Mouse (Mus musculus): ENCODE measurements around the gene Rpl3. TPM values are rescaled to one million over a fixed set of nuclear protein-coding genes. Genes with fewer than 3 reads are reported as not detected.

Rpl3 gene
- polyA plus RNA-seq, 1 experiment from 2014 or later, result 1,042 TPM

GRCm38 (mm10) chr15:80051092-80051761, 40.4 kb downstream of the Rpl3 start:
- 82% methylated on average over 19 of the region's 19 CpGs for WGBS
- Histone ChIP-seq H3K4me2 (ENCODE audit: low read depth, low read length, severe bottlenecking) (no peak overlapping the region), H3K27me3 (ENCODE audit: control insufficient read depth, insufficient read depth, low read length) (no peaks in the 10 kb centered on the region), H3K9me3 (ENCODE audit: control insufficient read depth, low read length) (no peaks in the 10 kb centered on the region), H3K9ac (ENCODE audit: low read length) (no peak overlapping the region), H3K4me1 (replicated peaks; ENCODE audit: control insufficient read depth, insufficient read depth, low read length) (no peaks in the 10 kb centered on the region; the same call in 1 of the 2 replicates), H3K27ac (ENCODE audit: low read depth, low read length) (no peak overlapping the region), H3K4me3 (ENCODE audit: low read depth, low read length) (no peak overlapping the region), H3K36me3 (ENCODE audit: control insufficient read depth, insufficient read depth, low read length) (no peaks in the 10 kb centered on the region)
- no peak for ATAC-seq (replicated peaks; ENCODE audit: low FRiP score)
- no peak for DNase-seq (ENCODE audit: low spot score)

GRCm38 (mm10) chr15:80050093-80050492, 41.6 kb downstream of the Rpl3 start:
- ATAC-seq (replicated peaks; ENCODE audit: low FRiP score), result no peak
- Histone ChIP-seq H3K4me3 (ENCODE audit: low read depth, low read length) (no peak overlapping the region), H3K9ac (ENCODE audit: low read length) (no peak overlapping the region), H3K36me3 (ENCODE audit: control insufficient read depth, insufficient read depth, low read length) (no peaks in the 10 kb centered on the region), H3K4me1 (replicated peaks; ENCODE audit: control insufficient read depth, insufficient read depth, low read length) (no peaks in the 10 kb centered on the region; the same call in 1 of the 2 replicates), H3K9me3 (ENCODE audit: control insufficient read depth, low read length) (no peaks in the 10 kb centered on the region; the same call in 1 of the 2 replicates), H3K27ac (ENCODE audit: low read depth, low read length) (no peak overlapping the region), H3K27me3 (ENCODE audit: control insufficient read depth, insufficient read depth, low read length) (no peaks in the 10 kb centered on the region), H3K4me2 (ENCODE audit: low read depth, low read length, severe bottlenecking) (no peak overlapping the region)
- DNase-seq (ENCODE audit: low spot score), result no peak
- 87% methylated on average over 4 of the region's 4 CpGs for WGBS

- Histone ChIP-seq H3K9ac (ENCODE audit: low read length) (no peak overlapping the region), H3K9me3 (ENCODE audit: control insufficient read depth, low read length) (no peaks in the 10 kb centered on the region; the same call in 1 of the 2 replicates), H3K27me3 (ENCODE audit: control insufficient read depth, insufficient read depth, low read length) (no peaks in the 10 kb centered on the region), H3K4me1 (replicated peaks; ENCODE audit: control insufficient read depth, insufficient read depth, low read length) (no peaks in the 10 kb centered on the region), H3K36me3 (ENCODE audit: control insufficient read depth, insufficient read depth, low read length) (no peaks in the 10 kb centered on the region), H3K27ac (ENCODE audit: low read depth, low read length) (no peak overlapping the region), H3K4me3 (ENCODE audit: low read depth, low read length) (no peak overlapping the region), H3K4me2 (ENCODE audit: low read depth, low read length, severe bottlenecking) (no peak overlapping the region)
- DNase-seq (ENCODE audit: low spot score) (no peak), ATAC-seq (replicated peaks; ENCODE audit: low FRiP score) (no peak)
- WGBS, result 65% methylated on average over 5 of the region's 5 CpGs
These were observed 43.7 kb downstream of the Rpl3 start for GRCm38 (mm10) chr15:80047973-80048372.

- Histone ChIP-seq H3K4me1 (replicated peaks; ENCODE audit: control insufficient read depth, insufficient read depth, low read length) (no peaks in the 10 kb centered on the region), H3K4me3 (ENCODE audit: low read depth, low read length) (no peak overlapping the region), H3K9ac (ENCODE audit: low read length) (no peak overlapping the region), H3K4me2 (ENCODE audit: low read depth, low read length, severe bottlenecking) (no peak overlapping the region), H3K27me3 (ENCODE audit: control insufficient read depth, insufficient read depth, low read length) (no peaks in the 10 kb centered on the region), H3K9me3 (ENCODE audit: control insufficient read depth, low read length) (no peaks in the 10 kb centered on the region; the same call in 1 of the 2 replicates), H3K27ac (ENCODE audit: low read depth, low read length) (no peak overlapping the region), H3K36me3 (ENCODE audit: control insufficient read depth, insufficient read depth, low read length) (no peaks in the 10 kb centered on the region)
- WGBS, result 81% methylated on average over 2 of the region's 2 CpGs
- no peak for ATAC-seq (replicated peaks; ENCODE audit: low FRiP score)
- DNase-seq (ENCODE audit: low spot score), result no peak
These were observed 44.4 kb downstream of the Rpl3 start for GRCm38 (mm10) chr15:80047242-80047641.

GRCm38 (mm10) chr15:80045749-80046148, 45.9 kb downstream of the Rpl3 start:
- DNase-seq (ENCODE audit: low spot score), result no peak
- H3K4me2 ChIP-seq (ENCODE audit: low read depth, low read length, severe bottlenecking), result no peak overlapping the region
- H3K9ac ChIP-seq (ENCODE audit: low read length), result no peak overlapping the region
- no peaks in the 10 kb centered on the region for H3K27me3 ChIP-seq (ENCODE audit: control insufficient read depth, insufficient read depth, low read length)
- no peaks in the 10 kb centered on the region for H3K4me1 ChIP-seq (replicated peaks; ENCODE audit: control insufficient read depth, insufficient read depth, low read length)
- 92% methylated on average over 2 of the region's 2 CpGs for WGBS
- ATAC-seq (replicated peaks; ENCODE audit: low FRiP score), result no peak
- no peak overlapping the region for H3K4me3 ChIP-seq (ENCODE audit: low read depth, low read length)
- no peak overlapping the region for H3K27ac ChIP-seq (ENCODE audit: low read depth, low read length)
- no peaks in the 10 kb centered on the region; the same call in 1 of the 2 replicates for H3K9me3 ChIP-seq (ENCODE audit: control insufficient read depth, low read length)
- H3K36me3 ChIP-seq (ENCODE audit: control insufficient read depth, insufficient read depth, low read length), result no peaks in the 10 kb centered on the region

- Histone ChIP-seq H3K27ac (ENCODE audit: low read depth, low read length) (no peak overlapping the region), H3K9ac (ENCODE audit: low read length) (no peak overlapping the region), H3K27me3 (ENCODE audit: control insufficient read depth, insufficient read depth, low read length) (no peaks in the 10 kb centered on the region), H3K4me3 (ENCODE audit: low read depth, low read length) (no peak overlapping the region), H3K9me3 (ENCODE audit: control insufficient read depth, low read length) (no peaks in the 10 kb centered on the region; the same call in 1 of the 2 replicates), H3K4me2 (ENCODE audit: low read depth, low read length, severe bottlenecking) (no peak overlapping the region), H3K36me3 (ENCODE audit: control insufficient read depth, insufficient read depth, low read length) (no peaks in the 10 kb centered on the region), H3K4me1 (replicated peaks; ENCODE audit: control insufficient read depth, insufficient read depth, low read length) (no peaks in the 10 kb centered on the region)
- no peak for ATAC-seq (replicated peaks; ENCODE audit: low FRiP score)
- no peak for DNase-seq (ENCODE audit: low spot score)
- 89% methylated on average over 10 of the region's 10 CpGs for WGBS
These were observed 47.4 kb downstream of the Rpl3 start for GRCm38 (mm10) chr15:80044249-80044648.

GRCm38 (mm10) chr15:80042152-80042551, 49.5 kb downstream of the Rpl3 start:
- DNase-seq (ENCODE audit: low spot score) (no peak), ATAC-seq (replicated peaks; ENCODE audit: low FRiP score) (no peak)

GRCm38 (mm10) chr15:80038110-80038391, 53.6 kb downstream of the Rpl3 start:
- Histone ChIP-seq H3K4me2 (ENCODE audit: low read depth, low read length, severe bottlenecking) (no peak overlapping the region), H3K27ac (ENCODE audit: low read depth, low read length) (no peak overlapping the region), H3K36me3 (ENCODE audit: control insufficient read depth, insufficient read depth, low read length) (no peaks in the 10 kb centered on the region), H3K27me3 (ENCODE audit: control insufficient read depth, insufficient read depth, low read length) (no peaks in the 10 kb centered on the region), H3K9ac (ENCODE audit: low read length) (no peak overlapping the region), H3K9me3 (ENCODE audit: control insufficient read depth, low read length) (no peaks in the 10 kb centered on the region; the same call in 1 of the 2 replicates), H3K4me1 (replicated peaks; ENCODE audit: control insufficient read depth, insufficient read depth, low read length) (no peaks in the 10 kb centered on the region), H3K4me3 (ENCODE audit: low read depth, low read length) (no peak overlapping the region)
- ATAC-seq (replicated peaks; ENCODE audit: low FRiP score) (no peak), DNase-seq (ENCODE audit: low spot score) (no peak)
- 100% methylated on average over 2 of the region's 2 CpGs for whole genome bisulfite sequencing

More at GRCm38 (mm10) chr15:80042152-80042551, 49.5 kb downstream of the Rpl3 start:
- no peak overlapping the region for H3K4me3 ChIP-seq (ENCODE audit: low read depth, low read length)
- H3K27ac ChIP-seq (ENCODE audit: low read depth, low read length), result no peak overlapping the region
- H3K36me3 ChIP-seq (ENCODE audit: control insufficient read depth, insufficient read depth, low read length), result no peaks in the 10 kb centered on the region
- 79% methylated on average over 4 of the region's 4 CpGs for WGBS
- no peaks in the 10 kb centered on the region for H3K27me3 ChIP-seq (ENCODE audit: control insufficient read depth, insufficient read depth, low read length)
- no peak overlapping the region for H3K4me2 ChIP-seq (ENCODE audit: low read depth, low read length, severe bottlenecking)
- H3K9me3 ChIP-seq (ENCODE audit: control insufficient read depth, low read length), result no peaks in the 10 kb centered on the region; the same call in 1 of the 2 replicates
- no peak overlapping the region for H3K9ac ChIP-seq (ENCODE audit: low read length)
- H3K4me1 ChIP-seq (replicated peaks; ENCODE audit: control insufficient read depth, insufficient read depth, low read length), result no peaks in the 10 kb centered on the region

All from forebrain, embryonic 11.5 days (tissue).